8 mouse cellular contexts compared by ENCODE assay signal in the genomic region with DNA sequence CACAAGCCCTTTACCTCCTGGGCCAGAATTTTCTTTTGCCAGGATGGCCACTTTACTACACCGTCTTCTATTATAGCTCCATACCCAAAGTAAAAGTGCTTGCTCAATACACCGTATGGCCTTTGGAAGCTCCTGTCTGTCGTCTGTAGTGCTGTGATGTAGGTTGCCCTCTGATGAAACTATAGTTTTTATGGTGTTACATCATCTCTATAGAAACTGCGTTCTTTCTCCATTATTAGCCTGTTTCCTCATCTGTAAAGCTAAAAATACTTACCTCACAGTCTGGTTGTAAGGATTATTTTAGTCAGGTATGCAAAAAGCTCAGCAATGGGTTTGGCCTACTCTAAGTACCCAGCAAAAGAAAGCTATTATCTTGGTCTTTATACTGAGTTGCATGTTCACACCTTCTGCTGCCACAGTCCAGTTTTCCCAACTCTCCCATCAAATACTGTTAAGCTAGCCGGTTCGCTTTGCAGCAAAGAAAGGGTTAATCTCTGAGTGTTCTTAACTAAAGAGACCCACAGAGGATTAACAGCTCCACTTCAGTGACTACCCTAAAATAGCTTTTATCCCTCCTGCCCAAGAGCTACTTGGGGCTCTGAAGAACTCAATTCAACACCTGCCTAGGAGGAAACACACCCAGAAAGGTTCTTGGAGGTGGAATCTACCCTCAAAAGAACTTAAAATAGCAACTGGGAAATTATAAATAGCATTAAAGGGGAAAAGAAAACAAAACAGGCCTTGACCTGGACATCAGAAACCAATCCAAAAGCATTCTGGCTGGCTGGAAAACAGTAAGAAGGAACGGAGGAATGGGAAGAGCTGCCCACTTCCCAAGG. TPM values are rescaled to one million over a fixed set of nuclear protein-coding genes. Genes with fewer than 3 reads are reported as not detected.
DNase-seq lines count a peak whose midpoint lies in the region; ATAC-seq and TF ChIP-seq lines count a peak whose summit lies in the region.

No protein-coding gene starts in this region.

- WGBS in cerebellum, adult 2 months: 59% methylated on average over 7 of the region's 7 CpGs
- 70% methylated on average over 7 of the region's 7 CpGs for WGBS in hindbrain, embryonic 15.5 days

- no peak for TF ChIP-seq CTCF in cerebellum, adult 2 months (IDR thresholded peaks at IDR 0.05; ENCODE audit: borderline replicate concordance, insufficient read depth, low read depth, low read length)
- TF ChIP-seq CTCF in MEL (IDR thresholded peaks at IDR 0.05 in 2 of 3, conservative IDR thresholded peaks at IDR 0.05 in 1 of 3; ENCODE audit: control insufficient read depth in 1 of 3, insufficient read depth in 1 of 3, low read depth in 2 of 3, low read length in 3 of 3, poor library complexity in 1 of 3, severe bottlenecking in 1 of 3): no peak

- no peaks in the 10 kb centered on the region for H3K9me3 ChIP-seq in MEL (replicated peaks; ENCODE audit: insufficient read depth, low read length)
- no peaks in the 10 kb centered on the region for H3K9me3 ChIP-seq in hindbrain, embryonic 15.5 days

- ATAC-seq in hindbrain, embryonic 15.5 days (ENCODE audit: low FRiP score, low read depth): no peak
- ATAC-seq in megakaryocyte, adult 5-6 weeks (ENCODE audit: poor library complexity, severe bottlenecking): peak; percentile 51

- peaks cover 50% of the 10 kb centered on the region for H3K79me2 ChIP-seq in MEL (ENCODE audit: control insufficient read depth, insufficient read depth, low read length, poor library complexity)

- no peaks in the 10 kb centered on the region; the same call in 1 of the 2 replicates for H3K4me1 ChIP-seq in cerebellum, adult 2 months (ENCODE audit: control insufficient read depth, insufficient read depth, low read length)
- H3K4me1 ChIP-seq in MEL (ENCODE audit: control insufficient read depth in 1 of 2, insufficient read depth in 2 of 2, low read length in 2 of 2): peaks cover 14 to 18% of the 10 kb centered on the region in 2 experiments
- H3K4me1 ChIP-seq in hindbrain, embryonic 15.5 days (replicated peaks): peaks cover 42% of the 10 kb centered on the region

- TF ChIP-seq RAD21 in MEL (IDR thresholded peaks at IDR 0.05; ENCODE audit: low read depth, low read length): no peak

- peak overlapping the region; percentile 98 for H3K9ac ChIP-seq in MEL (ENCODE audit: control insufficient read depth, low read depth, low read length, poor library complexity, severe bottlenecking)
- peak overlapping the region; percentile 99 for H3K9ac ChIP-seq in hindbrain, embryonic 15.5 days

- no peaks in the 10 kb centered on the region; the same call in 1 of the 2 replicates for H3K27me3 ChIP-seq in cerebellum, adult 2 months (ENCODE audit: control insufficient read depth, insufficient read depth, low read length)
- no peaks in the 10 kb centered on the region for H3K27me3 ChIP-seq in MEL (ENCODE audit: control insufficient read depth in 1 of 2, insufficient read depth in 2 of 2, low read length in 2 of 2)
- H3K27me3 ChIP-seq in hindbrain, embryonic 15.5 days: no peaks in the 10 kb centered on the region

- TF ChIP-seq POLR2A in cerebellum, adult 2 months (IDR thresholded peaks at IDR 0.05; ENCODE audit: borderline replicate concordance, insufficient read depth, low read length): no peak
- TF ChIP-seq POLR2A in MEL (IDR thresholded peaks at IDR 0.05; ENCODE audit: control insufficient read depth in 1 of 2, insufficient read depth in 1 of 2, low read depth in 1 of 2, low read length in 2 of 2, poor library complexity in 1 of 2): no peak

- H3K4me2 ChIP-seq in hindbrain, embryonic 15.5 days: peak overlapping the region; percentile 82

- peaks cover 20 to 36% of the 10 kb centered on the region in 2 experiments for H3K36me3 ChIP-seq in MEL (ENCODE audit: control insufficient read depth in 1 of 2, insufficient read depth in 2 of 2, low read length in 2 of 2)
- peaks cover 20% of the 10 kb centered on the region for H3K36me3 ChIP-seq in hindbrain, embryonic 15.5 days

- DNase-seq in cerebellum, adult 2 months: no peak
- no peak for DNase-seq in cerebellum, adult 9-11 months
- DNase-seq in MEL (ENCODE audit: low read depth, low spot score): no peak
- no peak for DNase-seq in MN1 (ENCODE audit: low spot score)
- no peak for DNase-seq in adrenal gland, adult 18-20 months (ENCODE audit: low spot score in 2 of 2)
- DNase-seq in urinary bladder, postnatal 10 days (ENCODE audit: low spot score): no peak

- H3K4me3 ChIP-seq in cerebellum, adult 2 months (replicated peaks; ENCODE audit: insufficient read depth, low read depth, low read length): peak overlapping the region; percentile 94
- H3K4me3 ChIP-seq in MEL (ENCODE audit: control insufficient read depth in 1 of 2, insufficient read depth in 1 of 2, low read depth in 2 of 2, low read length in 2 of 2): peak overlapping the region; percentile 93 to 98
- H3K4me3 ChIP-seq in hindbrain, embryonic 15.5 days: peak overlapping the region; percentile 99

- H3K27ac ChIP-seq in cerebellum, adult 2 months (ENCODE audit: insufficient read depth, low read length): no peak overlapping the region
- peak overlapping the region; percentile 26; the same call in 1 of the 2 replicates for H3K27ac ChIP-seq in MEL (ENCODE audit: control insufficient read depth, low read depth, low read length)
- H3K27ac ChIP-seq in hindbrain, embryonic 15.5 days (replicated peaks): 0 out of 2 replicates have a peak overlapping the region, but pooled peaks have one; percentile 15

- 0 out of 4 replicates have a peak, but pooled peaks of 1 of the 2 experiments have one; percentile 19 for TF ChIP-seq EP300 in MEL (IDR thresholded peaks at IDR 0.05; ENCODE audit: low read depth in 1 of 2, low read length in 2 of 2)

TF ChIP-seq in MEL, 35 proteins besides CTCF, POLR2A, EP300 and RAD21:
- no peak for TF ChIP-seq NELFE (IDR thresholded peaks at IDR 0.05; ENCODE audit: low read depth, low read length)
- TF ChIP-seq SMC3 (IDR thresholded peaks at IDR 0.05; ENCODE audit: low read depth, low read length): no peak

RNA-seq across cellular contexts. Expression of a gene that starts 2.0 kb away (rescaled TPM):
- polyA plus RNA-seq in cerebellum, adult 2 months (2012; rRNA removed): 4.8 and 5.5 TPM in 2 replicates
- total RNA-seq in MEL (2012; rRNA removed): 5.9 and 6.0 TPM in 2 replicates
- 10 to 100 TPM in 1 of 2 experiments, not detected in 1; 34.4 TPM for polyA plus RNA-seq in MEL (2012; ENCODE audit: insufficient read depth in 1 of 2, insufficient read length in 2 of 2, low read depth in 1 of 2, low replicate concordance in 2 of 2, missing spikeins in 1 of 2)
- 5.8 and 6.2 TPM in 2 replicates for polyA plus RNA-seq in hindbrain, embryonic 15.5 days (2015; fragmentation: Nextera tagmentation; extraction: Ambion mirVana)
- total RNA-seq in megakaryocyte, adult 5-6 weeks (2015): 40.6 and 43.8 TPM in 2 replicates
- 5.7 and 9.1 TPM in 2 replicates for total RNA-seq in megakaryocyte, adult 5-6 weeks (2017)
- total RNA-seq in adrenal gland, adult 18-20 months (2021): 1 to 10 TPM; 8.3 to 9.1 TPM

RNA-seq across cellular contexts. Expression of a gene that starts 2.1 kb away (rescaled TPM):
- 18.8 and 19.1 TPM in 2 replicates for polyA plus RNA-seq in cerebellum, adult 2 months (2012; rRNA removed)
- 20.2 and 20.5 TPM in 2 replicates for total RNA-seq in MEL (2012; rRNA removed)
- 10 to 100 TPM in 1 of 2 experiments, not detected in 1; 28.7 TPM for polyA plus RNA-seq in MEL (2012; ENCODE audit: insufficient read depth in 1 of 2, insufficient read length in 2 of 2, low read depth in 1 of 2, low replicate concordance in 2 of 2, missing spikeins in 1 of 2)
- 5.5 and 5.6 TPM in 2 replicates for polyA plus RNA-seq in hindbrain, embryonic 15.5 days (2015; fragmentation: Nextera tagmentation; extraction: Ambion mirVana)
- total RNA-seq in megakaryocyte, adult 5-6 weeks (2015): 6.2 and 8.1 TPM in 2 replicates
- 12.2 and 12.8 TPM in 2 replicates for total RNA-seq in megakaryocyte, adult 5-6 weeks (2017)
- total RNA-seq in adrenal gland, adult 18-20 months (2021): 10 to 100 TPM; 35.7 to 47.9 TPM

RNA-seq across cellular contexts. Expression of a gene that starts 14.0 kb away (rescaled TPM):
- 20.0 and 20.1 TPM in 2 replicates for polyA plus RNA-seq in cerebellum, adult 2 months (2012; rRNA removed)
- 4.0 and 4.3 TPM in 2 replicates for total RNA-seq in MEL (2012; rRNA removed)
- 10 to 100 TPM in 1 of 2 experiments, 1 to 10 TPM in 1; 9.8 to 47.3 TPM for polyA plus RNA-seq in MEL (2012; ENCODE audit: insufficient read depth in 1 of 2, insufficient read length in 2 of 2, low read depth in 1 of 2, low replicate concordance in 2 of 2, missing spikeins in 1 of 2)
- polyA plus RNA-seq in hindbrain, embryonic 15.5 days (2015; fragmentation: Nextera tagmentation; extraction: Ambion mirVana): 42.5 and 46.9 TPM in 2 replicates
- total RNA-seq in megakaryocyte, adult 5-6 weeks (2015): 5.6 and 6.2 TPM in 2 replicates
- 4.0 and 6.5 TPM in 2 replicates for total RNA-seq in megakaryocyte, adult 5-6 weeks (2017)
- total RNA-seq in adrenal gland, adult 18-20 months (2021): 1 to 10 TPM; 2.2 to 2.3 TPM

RNA-seq across cellular contexts. Expression of a gene that starts 52.0 kb away (rescaled TPM):
- 26.0 and 27.1 TPM in 2 replicates for polyA plus RNA-seq in cerebellum, adult 2 months (2012; rRNA removed)
- total RNA-seq in MEL (2012; rRNA removed): 10.0 and 11.0 TPM in 2 replicates
- 10 to 100 TPM; 17.9 to 34.2 TPM for polyA plus RNA-seq in MEL (2012; ENCODE audit: insufficient read depth in 1 of 2, insufficient read length in 2 of 2, low read depth in 1 of 2, low replicate concordance in 2 of 2, missing spikeins in 1 of 2)
- 22.8 and 23.1 TPM in 2 replicates for polyA plus RNA-seq in hindbrain, embryonic 15.5 days (2015; fragmentation: Nextera tagmentation; extraction: Ambion mirVana)
- total RNA-seq in megakaryocyte, adult 5-6 weeks (2015): 13.2 and 16.5 TPM in 2 replicates
- total RNA-seq in megakaryocyte, adult 5-6 weeks (2017): 23.5 and 30.2 TPM in 2 replicates
- total RNA-seq in adrenal gland, adult 18-20 months (2021): 10 to 100 TPM; 21.4 to 25.3 TPM
